Mouse (Mus musculus): ENCODE measurements around the gene Ube4b.
A peak's percentile ranks its signal among the peaks of the same experiment; 100 is the strongest.

Ube4b gene

DNA sequence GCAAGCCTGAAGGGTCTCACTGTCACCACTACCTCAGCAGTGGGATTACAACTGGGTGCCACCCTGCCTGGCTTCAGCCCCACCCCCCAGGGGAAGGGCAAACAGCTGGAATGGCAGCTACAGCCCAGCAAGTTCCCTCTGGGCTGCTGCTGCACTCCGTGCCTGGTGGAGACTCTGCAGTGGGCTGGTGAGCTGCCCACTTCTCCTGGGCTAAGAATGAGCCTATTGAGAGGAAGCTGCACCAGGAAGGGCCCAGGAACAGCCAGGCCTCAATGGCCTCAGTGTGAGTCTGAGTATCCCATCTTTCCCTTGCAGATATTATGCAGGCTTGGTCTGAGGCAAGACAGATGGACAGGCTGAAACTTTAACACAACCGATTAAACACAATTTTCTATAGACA, 88.4 kb downstream of the Ube4b start:
- DNase-seq (ENCODE audit: low spot score in 2 of 2): no peak

DNA sequence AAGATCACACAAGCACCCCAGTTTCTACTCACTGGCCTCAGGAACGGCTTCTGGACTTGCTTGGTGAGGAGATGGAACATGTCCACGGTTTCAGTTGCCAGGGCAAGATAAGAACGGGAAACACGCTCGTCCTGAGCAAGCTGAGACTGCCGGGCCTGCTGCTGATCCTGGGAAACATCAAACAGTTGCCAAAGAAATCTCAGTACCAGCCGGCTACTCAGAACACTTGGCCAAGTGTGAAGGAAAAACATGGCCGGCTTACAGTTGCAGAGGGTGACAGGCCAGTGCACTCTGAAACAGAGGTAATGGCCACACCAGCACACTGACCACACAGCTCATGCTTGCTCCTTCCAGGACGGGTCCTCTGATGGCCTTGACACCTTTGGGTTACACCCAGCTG, 89.2 kb downstream of the Ube4b start:
- DNase-seq (ENCODE audit: low spot score in 2 of 2): no peak

GRCm38 (mm10) chr4:149336302-149336701, 90.2 kb downstream of the Ube4b start:
- no peak for DNase-seq (ENCODE audit: low spot score in 2 of 2)

DNA sequence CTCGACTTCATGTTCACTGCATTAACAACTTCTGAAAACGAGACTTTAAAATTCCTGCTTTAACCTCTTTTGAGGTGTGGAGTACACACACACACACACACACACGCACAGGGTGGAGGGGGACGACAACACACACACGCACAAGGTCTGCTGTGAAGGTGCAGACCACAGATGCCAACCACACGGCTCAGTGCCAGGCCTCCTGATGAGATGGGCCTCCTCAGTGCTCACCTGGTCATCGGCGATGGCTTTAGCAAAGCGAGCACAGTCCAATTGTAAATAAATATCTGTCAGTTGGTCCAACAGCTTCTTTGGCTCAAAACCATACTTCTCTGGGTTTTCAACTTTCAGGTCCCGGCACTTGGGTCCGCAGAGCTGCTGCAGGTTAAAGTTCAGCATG, 91.7 kb downstream of the Ube4b start:
- DNase-seq (ENCODE audit: low spot score in 2 of 2): no peak

DNA sequence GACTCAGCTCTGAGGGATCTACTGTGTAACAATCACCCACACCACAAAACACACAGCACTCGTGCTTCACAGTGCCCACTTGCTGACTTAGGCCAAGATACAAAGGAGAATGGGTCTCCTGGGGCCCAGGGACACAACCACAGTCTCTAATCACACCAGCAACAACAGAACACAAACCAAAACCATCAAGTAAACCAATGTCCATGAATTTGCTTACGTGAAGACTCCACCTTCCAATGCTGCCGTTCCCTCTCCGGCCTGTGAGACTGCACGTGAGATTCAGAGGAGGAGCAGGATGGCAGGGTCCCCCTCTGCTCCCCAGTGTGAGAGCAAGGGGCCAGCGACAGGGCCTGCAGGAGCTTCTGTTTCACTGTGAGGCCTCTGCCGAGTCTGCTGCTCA, 93.8 kb downstream of the Ube4b start:
- no peak for DNase-seq (ENCODE audit: low spot score in 2 of 2)

- DNase-seq (ENCODE audit: low spot score in 2 of 2): no peak
Observed at GRCm38 (mm10) chr4:149330495-149330894, 96.1 kb downstream of the Ube4b start.

- no peak for DNase-seq (ENCODE audit: low spot score in 2 of 2)
Observed at GRCm38 (mm10) chr4:149328735-149329134, 97.8 kb downstream of the Ube4b start.

- no peak for DNase-seq (ENCODE audit: low spot score in 2 of 2)
Observed at GRCm38 (mm10) chr4:149327281-149327680, 99.3 kb downstream of the Ube4b start.

DNA sequence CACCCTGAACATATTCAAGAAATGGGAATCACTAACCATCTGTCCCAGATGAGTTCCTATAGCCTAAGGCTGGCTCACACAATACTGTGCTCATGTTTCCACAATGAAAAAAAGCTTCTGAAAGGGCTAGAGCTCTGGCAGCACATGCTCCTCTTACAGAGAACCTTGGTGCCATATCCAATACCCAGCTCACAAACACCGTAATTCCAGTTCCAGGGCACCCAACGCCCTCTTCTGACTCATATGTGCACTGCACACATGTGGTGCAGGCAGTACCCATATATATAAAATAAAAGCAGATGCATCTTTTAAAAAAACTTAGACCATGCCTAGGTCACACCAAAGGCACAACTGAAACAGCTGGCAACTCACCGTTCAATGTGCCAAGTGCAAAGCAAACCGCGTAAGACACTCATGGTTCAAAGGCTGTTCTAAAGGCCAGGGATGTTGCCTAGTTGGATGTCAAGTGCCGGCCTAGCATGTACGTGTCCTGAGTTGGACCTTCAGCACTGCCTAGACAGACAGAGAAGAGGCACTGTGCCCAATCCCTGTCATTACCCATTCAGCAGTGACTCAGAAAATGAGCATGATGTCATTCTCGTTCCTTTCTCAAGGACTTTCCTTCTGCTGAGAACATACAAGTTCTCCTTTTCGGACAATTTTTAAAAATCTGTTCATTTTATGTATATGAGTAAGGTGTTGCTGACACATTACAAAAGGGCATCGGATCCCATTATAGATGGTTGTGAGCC, 101.0 kb downstream of the Ube4b start:
- DNase-seq (ENCODE audit: low spot score in 2 of 2): no peak

- DNase-seq (ENCODE audit: low spot score in 2 of 2): no peak
Observed at GRCm38 (mm10) chr4:149323730-149324129, 102.8 kb downstream of the Ube4b start.

- no peak for DNase-seq (ENCODE audit: low spot score in 2 of 2)
Observed at GRCm38 (mm10) chr4:149322718-149323117, 103.8 kb downstream of the Ube4b start.

DNA sequence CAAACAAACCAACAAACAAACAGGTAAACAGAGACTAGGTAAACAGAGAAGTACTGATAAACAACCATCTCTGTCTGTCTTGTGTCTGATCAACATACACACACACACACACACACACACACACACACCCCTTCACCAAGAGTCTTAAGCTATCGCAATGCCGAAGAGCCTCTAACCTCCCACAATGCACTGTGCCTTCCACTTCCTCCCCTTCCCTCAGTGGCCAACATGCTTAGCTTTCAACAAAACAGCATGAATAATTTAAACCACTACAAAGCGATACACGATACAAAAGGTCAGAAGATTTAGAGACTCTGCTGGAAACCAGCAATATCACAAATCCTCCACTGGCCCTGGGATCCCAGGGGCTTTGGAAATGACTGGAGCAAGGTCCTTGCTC, 104.3 kb downstream of the Ube4b start:
- no peak for DNase-seq (ENCODE audit: low spot score in 2 of 2)

DNA sequence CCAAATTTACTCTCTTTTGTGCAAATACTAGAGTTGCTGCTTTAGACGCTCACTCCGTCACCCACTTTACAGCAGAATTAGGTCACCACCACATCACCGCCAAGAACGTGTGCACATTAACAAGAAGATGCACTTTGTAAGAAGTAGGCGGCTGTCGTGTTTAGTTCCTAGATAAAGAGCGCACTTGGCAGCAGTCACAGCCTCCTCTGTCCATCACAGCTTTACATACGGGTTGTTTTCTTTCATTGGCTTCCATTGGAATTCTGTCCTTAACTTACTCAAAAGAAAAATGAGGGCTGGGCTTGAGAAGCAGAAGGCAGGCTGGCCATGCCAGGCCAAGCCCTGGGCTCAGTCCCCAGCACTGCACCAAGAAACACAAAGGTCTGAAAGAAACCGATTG, 107.5 kb downstream of the Ube4b start:
- DNase-seq (ENCODE audit: low spot score in 2 of 2): no peak

DNA sequence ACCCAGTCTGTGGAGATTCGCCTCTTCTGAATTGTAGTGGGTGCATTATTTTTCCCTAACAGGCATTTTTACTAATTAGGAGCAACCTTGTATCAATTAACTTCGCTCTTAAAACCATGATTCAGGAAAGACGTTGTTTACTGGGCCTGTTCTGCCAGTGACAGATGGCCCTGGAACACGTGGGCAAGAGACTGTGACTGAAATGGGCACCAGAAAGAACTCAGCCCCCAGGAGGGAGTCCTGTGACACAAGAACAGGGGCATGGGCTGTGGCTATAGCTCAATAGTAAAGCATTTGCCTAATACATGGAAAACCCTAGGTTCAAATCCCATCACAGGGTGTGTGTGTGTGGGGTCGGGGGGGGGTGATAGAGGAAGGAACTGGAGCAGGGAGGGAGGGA, 109.2 kb downstream of the Ube4b start:
- DNase-seq (ENCODE audit: low spot score in 2 of 2): no peak

- no peak for DNase-seq (ENCODE audit: low spot score in 2 of 2)
Observed at GRCm38 (mm10) chr4:149314275-149314837, 112.2 kb downstream of the Ube4b start.

DNA sequence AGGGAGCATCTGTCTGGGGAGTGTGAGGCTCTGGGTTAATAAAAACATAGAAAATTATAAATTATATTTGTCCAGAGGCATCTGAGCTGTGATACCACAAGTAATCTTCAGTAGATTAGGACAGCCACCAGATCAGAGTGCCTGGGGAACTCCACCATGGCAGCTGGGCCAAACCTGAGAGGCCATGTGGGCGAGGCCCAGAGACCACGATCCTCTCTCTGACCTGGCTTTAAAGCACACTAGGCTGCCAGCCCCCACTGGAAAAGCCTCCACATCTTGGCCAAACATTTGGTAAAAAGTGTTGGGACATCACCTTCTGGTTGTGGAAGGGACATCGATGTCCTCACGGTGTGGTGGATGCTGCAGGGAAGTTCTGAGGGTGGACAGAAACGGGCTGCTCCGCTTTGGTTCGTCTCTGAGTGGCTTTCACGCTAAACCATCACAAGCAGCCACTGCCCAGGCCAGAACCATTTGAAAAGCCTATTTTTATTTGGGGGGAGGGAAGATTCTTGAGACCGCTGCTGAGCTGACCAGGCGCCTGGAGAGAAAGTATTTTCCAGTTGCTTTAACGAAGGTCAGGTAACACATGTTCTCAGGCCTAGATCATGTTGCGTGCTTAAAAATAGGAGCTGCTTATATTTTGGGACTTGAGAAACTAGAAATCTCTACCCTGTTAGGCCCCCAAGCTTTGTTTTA, 112.8 kb downstream of the Ube4b start:
- no peak for DNase-seq (ENCODE audit: low spot score in 2 of 2)

DNA sequence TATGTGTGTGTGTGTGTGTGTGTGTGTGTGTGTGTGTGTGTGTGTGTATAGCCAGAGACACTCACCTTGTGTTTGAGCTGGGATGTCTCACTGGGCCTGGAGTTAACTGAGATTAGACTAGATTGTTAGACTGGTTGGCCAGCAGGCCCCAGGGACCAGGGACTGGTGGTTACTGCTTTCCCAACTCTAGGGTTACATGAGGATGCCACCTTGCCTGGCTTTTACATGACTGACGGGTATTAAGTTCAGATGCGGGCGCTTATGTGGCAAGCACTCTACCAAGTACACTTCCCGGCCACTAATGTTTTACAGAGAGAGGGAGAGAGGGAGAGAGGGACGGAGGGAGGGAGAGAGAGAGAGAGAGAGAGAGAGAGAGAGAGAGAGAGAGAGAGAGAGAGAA, 114.6 kb downstream of the Ube4b start:
- no peak for DNase-seq (ENCODE audit: low spot score in 2 of 2)

DNA sequence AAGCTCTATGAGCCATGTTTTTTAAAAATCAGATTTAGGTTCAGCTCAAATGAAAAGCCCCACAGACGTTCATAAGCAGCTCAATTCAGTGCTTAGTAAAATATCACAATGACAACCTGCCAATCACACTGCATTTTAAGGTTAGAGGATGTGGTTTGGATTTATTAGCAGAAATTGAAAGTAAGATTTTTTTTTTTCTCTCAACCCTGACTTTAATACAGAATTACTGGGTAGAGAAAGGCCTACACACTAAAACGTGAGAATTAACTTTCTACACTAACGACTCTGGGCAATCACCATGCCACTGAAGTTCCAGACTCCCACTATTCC, 118.1 kb downstream of the Ube4b start:
- DNase-seq (ENCODE audit: low spot score in 2 of 2): no peak

DNA sequence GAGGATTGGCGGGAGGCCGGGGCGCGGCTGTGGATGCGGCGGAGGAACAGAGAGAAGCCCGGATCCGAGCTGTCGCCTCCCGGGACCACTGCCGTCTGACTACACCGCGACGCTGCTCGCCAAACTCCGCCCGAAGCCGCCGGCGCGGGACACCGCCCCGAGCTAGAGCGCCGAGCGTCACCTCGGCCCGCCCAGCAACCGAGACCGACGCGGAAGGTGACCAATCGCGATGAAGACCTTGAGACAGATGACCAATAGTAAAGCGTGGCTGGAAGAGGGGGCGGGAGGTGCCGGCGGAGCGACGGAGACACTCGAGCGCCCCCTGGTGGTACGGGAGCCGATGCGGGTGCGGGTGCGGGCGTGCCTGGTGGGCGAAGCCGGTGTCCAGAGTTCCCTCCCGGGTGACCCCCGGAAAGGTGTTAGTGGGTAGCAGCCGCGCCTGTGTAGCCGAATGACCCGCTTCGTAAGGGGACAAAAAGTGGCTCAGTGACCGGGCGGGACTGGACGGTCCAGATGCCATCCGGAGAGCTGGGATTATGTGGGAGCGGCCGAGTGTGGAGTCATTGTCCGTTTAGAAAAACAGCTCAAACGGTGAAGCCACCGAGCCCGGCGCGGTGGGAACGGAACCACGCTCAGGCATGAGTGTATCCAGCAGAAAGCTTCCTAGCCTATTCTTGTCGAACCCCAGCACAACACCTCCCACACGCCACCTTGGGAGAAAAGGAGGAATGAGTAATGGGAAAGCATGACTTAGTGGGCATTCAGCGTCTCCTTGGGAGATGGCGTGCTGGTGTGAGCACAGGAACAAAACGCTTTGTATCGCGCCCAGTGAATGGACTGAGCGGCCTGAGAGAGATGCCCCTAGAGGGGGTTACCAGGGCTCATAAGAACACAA, 118.7 kb downstream of the Ube4b start, which contains the start of gene Kif1b:
Gene Kif1b, minus strand, starts transcription at position 98 of the 895 bp plus-strand sequence.
- peak; percentile 96 to 97 for DNase-seq (ENCODE audit: low spot score in 2 of 2)

DNA sequence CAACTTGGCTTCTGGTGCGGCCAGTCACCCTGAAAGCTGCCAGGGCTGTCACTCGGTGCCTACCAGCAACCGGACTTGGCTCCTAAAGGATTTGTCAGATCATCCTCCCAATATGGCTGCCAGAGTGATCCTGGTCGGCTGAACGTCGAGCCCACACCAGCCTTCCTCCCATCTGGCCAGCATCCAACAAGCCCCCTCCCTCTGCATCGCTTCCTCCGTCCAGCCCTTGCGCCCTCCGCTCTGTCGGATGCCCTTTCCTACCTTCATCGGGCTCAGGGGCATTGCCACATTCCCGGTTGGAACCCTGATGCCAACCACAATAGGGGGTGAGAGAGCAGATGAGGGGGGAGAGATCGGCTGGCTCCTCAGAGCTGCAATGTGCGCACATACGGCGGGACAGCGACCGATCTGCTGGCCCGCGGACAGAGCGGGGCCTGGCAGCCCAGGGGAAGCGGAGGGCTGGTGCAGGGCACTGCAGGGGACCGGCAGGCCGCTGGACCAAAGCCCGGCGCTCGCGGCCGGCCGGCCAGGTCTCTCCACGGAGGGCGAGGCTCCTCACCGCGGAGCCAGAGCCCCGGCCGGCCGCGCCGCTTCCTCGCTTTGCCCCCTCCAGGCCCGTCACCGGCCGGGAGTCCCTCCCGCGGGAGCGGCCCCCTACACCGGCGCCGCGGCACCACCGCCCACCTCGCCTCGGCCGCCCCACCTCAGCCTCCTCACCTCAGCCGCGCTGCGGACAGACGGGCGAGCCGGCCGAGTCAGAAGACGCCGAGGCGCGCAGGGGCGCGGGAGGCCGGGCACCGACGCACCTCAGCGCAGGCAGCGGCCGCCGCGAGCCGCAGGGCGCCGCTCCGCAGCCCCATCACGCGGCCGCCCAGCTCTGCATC, 119.6 kb downstream of the Ube4b start:
- DNase-seq (ENCODE audit: low spot score in 2 of 2): peak in 1 of 2 experiments; percentile 4
